Mouse (Mus musculus) lung, embryonic 14.5 days (tissue): ENCODE results near the gene Bbs9. TPM values are rescaled to one million over a fixed set of nuclear protein-coding genes. Genes with fewer than 3 reads are reported as not detected.
A peak's percentile ranks its signal among the peaks of the same experiment; 100 is the strongest.
"Not testable (repeated sequence)": the region's sequence is repeated elsewhere in the genome, so short reads cannot be mapped to it uniquely, and the experiment has no call there.

Source experiments
- ATAC-seq: fragments of 200-750 bp; cut with Nextera tagmentation; 2 replicates; pipeline ENCODE4 v1.8.0; 2017; ENCODE audit warnings: mild to moderate bottlenecking, moderate TSS enrichment, moderate library complexity; ENCODE audit not compliant: insufficient read depth
- DNase-seq: peaks from one replicate; pipeline ENCODE4 v3.0.0-alpha.2; 2015
- H3K27ac ChIP-seq: fragments of 300-500 bp; sonication (generic); 2 replicates; pipeline ENCODE4 v1.5.1; 2014; ENCODE audit warnings: low read depth, mild to moderate bottlenecking, moderate library complexity
- H3K27me3 ChIP-seq: fragments of 300-500 bp; sonication (generic); 2 replicates; pipeline ENCODE4 v1.6.1; 2014; ENCODE audit warnings: low read length, control low read depth; ENCODE audit not compliant: insufficient read depth
- H3K36me3 ChIP-seq: fragments of 300-500 bp; sonication (generic); 2 replicates; pipeline ENCODE4 v1.6.1; 2014; ENCODE audit warnings: control low read depth; ENCODE audit not compliant: insufficient read depth
- H3K4me1 ChIP-seq: fragments of 300-500 bp; sonication (generic); 2 replicates; pipeline ENCODE4 v1.6.1; 2014; ENCODE audit warnings: antibody characterized with exemption, control low read depth; ENCODE audit not compliant: insufficient read depth
- H3K4me2 ChIP-seq: fragments of 300-500 bp; sonication (generic); 2 replicates; pipeline ENCODE4 v1.6.1; 2014; ENCODE audit warnings: mild to moderate bottlenecking
- H3K4me3 ChIP-seq: fragments of 300-500 bp; sonication (generic); 2 replicates; pipeline ENCODE4 v1.5.1; 2014; ENCODE audit warnings: low read depth, low read length
- H3K9ac ChIP-seq: fragments of 300-500 bp; sonication (generic); 2 replicates; pipeline ENCODE4 v1.6.1; 2014
- H3K9me3 ChIP-seq: fragments of 300-500 bp; sonication (generic); 2 replicates; pipeline ENCODE4 v1.6.1; 2016; ENCODE audit warnings: low read depth, low read length, control low read depth
- CTCF ChIP-seq: IDR thresholded peaks from 2 replicates; pipeline ENCODE4 v1.5.1; 2016; ENCODE audit warnings: antibody characterized with exemption, low read depth
- WGBS: fragments of 180-500 bp; shearing (Covaris S2); extraction: QIAGEN DNeasy Blood & Tissue Kit; methylation state at CpG from one replicate; pipeline ENCODE4 v1.1.7; 2014; 5-methylcytosine and 5-hydroxymethylcytosine counted together
- polyA plus RNA-seq: library from polyadenylated mRNA; unstranded; fragments of >200 nt; fragmentation: Nextera tagmentation; extraction: Ambion mirVana; gene quantifications from 2 replicates; pipeline ENCODE4 v1.2.1, GENCODE M21; 2014

Bbs9 gene
- polyA plus RNA-seq, 1 experiment from 2014 or later, result 17.1 TPM

DNA sequence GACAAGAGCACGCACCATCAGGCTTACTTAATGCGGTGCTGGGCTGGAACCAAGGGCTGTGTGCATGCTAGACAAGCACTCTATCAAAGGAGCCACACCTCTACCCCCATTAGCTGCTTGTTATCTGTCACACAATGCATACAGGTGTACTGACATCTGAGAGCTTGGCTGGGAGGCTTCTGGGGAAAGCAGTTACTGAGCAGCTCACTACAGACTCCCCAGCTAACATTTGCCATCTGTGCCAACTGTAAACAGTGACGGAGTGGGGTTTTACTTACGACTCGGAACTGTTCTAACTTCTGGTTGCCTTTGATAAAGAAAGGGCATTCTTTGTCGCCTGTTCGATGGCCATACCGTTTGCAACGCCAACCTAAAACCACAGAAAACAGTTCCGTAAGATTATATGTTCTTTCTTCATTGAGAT, 22.0 kb upstream of the Bbs9 start:
- DNase-seq (no peak), ATAC-seq (no peak)
- Histone ChIP-seq H3K4me2 (no peak overlapping the region), H3K36me3 (peaks cover 90% of the 10 kb centered on the region), H3K9me3 (no peaks in the 10 kb centered on the region), H3K4me3 (no peak overlapping the region), H3K4me1 (no peaks in the 10 kb centered on the region), H3K27me3 (no peaks in the 10 kb centered on the region), H3K9ac (no peak overlapping the region), H3K27ac (no peak overlapping the region)
- TF ChIP-seq CTCF, result no peak
- WGBS, result 87% methylated on average over 10 of the region's 10 CpGs

DNA sequence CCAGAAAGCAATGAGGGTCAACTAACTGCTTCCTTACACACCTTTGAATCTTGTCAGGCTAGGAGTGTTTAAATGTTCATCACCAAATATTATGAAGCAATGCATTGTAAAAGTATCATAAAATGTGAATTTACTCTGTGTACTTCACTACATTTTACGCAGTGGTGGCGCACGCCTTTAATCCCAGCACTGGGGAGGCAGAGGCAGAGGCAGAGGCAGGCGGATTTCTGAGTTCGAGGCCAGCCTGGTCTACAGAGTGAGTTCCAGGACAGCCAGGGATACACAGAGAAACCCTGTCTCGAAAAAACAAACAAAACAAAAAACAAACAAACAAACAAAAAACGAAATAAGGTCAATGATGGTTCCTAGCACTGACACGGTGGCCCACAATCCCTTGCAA, 21.5 kb upstream of the Bbs9 start, which contains the start of gene Gm17545:
Gm17545 (plus strand) TSS at position 301 of the 400 bp plus-strand sequence.
- not testable (repeated sequence) for H3K27me3 ChIP-seq, H3K4me2 ChIP-seq, H3K9me3 ChIP-seq, ATAC-seq, H3K9ac ChIP-seq, DNase-seq, H3K27ac ChIP-seq, H3K4me1 ChIP-seq, H3K4me3 ChIP-seq
- peaks cover 85% of the 10 kb centered on the region for H3K36me3 ChIP-seq
- WGBS, result 87% methylated on average over 8 of the region's 8 CpGs

DNA sequence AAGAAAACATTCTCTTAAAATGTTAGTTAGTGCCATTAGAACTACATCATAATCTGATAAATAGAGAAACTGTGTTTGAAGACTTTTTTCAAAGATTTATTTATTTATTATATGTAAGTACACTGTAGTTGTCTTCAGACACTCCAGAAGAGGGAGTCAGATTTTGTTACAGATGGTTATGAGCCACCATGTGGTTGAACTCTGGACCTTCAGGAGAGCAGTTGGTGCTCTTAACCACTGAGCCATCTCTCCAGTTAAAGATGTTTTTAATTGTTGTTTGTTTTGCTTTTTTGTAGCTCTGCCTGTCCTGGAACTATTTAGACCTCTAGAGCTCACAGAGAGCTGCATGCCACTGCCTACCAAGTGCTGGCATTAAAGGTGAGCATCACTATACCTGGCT, 20.5 kb upstream of the Bbs9 start:
- Histone ChIP-seq H3K9me3 (no peaks in the 10 kb centered on the region), H3K4me3 (no peak overlapping the region)
- ATAC-seq, result no peak

DNA sequence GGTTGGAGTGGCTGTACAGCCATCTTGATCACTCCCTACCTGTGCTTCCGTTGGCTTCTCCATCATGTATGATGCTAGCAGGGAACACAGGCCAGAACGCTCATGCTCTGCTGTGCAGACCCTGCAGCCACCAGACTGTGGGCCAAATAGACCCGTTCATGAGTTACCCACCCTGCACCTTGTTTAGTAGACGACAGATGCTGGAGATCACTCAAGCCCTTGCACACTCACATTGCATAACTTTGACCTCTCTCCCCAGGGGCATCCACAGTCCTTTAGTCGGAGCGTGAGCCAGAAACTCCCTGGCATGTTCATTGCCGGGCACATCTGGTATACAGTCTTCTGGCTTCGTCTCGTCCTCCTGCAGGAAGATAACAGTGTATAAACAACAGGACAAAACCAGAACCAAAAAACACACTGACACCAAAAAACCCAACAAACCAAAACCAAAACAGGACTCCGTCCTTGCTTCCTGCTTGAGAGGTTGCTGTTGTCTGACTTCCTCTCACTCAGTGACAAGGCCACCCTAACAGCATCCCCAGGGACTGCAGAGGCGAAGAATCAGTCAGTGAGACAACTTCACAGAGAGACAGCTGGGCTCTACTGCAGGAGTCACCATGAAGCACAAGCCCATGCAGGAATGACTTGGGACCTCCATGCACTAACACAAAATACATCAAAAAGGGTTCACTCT, 18.2 kb upstream of the Bbs9 start:
- no peak for DNase-seq
- no peak overlapping the region for H3K27ac ChIP-seq
- no peak overlapping the region for H3K4me3 ChIP-seq
- no peak for ATAC-seq
- H3K9me3 ChIP-seq, result no peaks in the 10 kb centered on the region
- 75% methylated on average over 11 of the region's 11 CpGs for WGBS
- H3K36me3 ChIP-seq, result peaks cover 53% of the 10 kb centered on the region
- no peaks in the 10 kb centered on the region for H3K4me1 ChIP-seq
- no peak overlapping the region for H3K9ac ChIP-seq
- no peak for TF ChIP-seq CTCF
- H3K4me2 ChIP-seq, result no peak overlapping the region
- no peaks in the 10 kb centered on the region for H3K27me3 ChIP-seq

More for the DNA sequence above, 20.5 kb upstream of the Bbs9 start:
- no peaks in the 10 kb centered on the region for H3K4me1 ChIP-seq
- H3K4me2 ChIP-seq, result no peak overlapping the region
- DNase-seq, result no peak
- H3K36me3 ChIP-seq, result peaks cover 75% of the 10 kb centered on the region
- no peaks in the 10 kb centered on the region for H3K27me3 ChIP-seq
- H3K27ac ChIP-seq, result no peak overlapping the region
- no peak overlapping the region for H3K9ac ChIP-seq
- 0 out of 2 replicates have a peak, but pooled peaks have one; percentile 9 for TF ChIP-seq CTCF

DNA sequence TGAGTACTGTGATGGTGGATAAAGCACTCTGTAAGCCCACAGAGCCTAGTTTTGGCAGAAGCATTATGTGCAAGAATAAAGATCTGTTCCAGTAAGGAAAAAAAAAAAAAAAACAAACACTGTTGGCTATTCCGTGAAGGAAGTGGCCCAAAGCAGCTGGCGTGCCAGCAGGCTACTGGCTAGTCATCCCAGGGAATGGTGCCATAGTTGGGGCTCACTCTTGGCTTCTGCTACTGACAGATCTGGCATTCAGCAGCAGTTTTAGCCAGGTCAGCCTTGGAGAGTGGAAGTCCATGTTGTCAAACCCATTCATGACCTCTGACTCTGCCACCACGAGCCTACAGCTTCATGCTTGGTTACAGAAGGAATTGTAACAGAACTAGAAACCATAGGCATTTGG, 13.6 kb upstream of the Bbs9 start:
- ATAC-seq (no peak), DNase-seq (no peak)
- Histone ChIP-seq H3K4me1 (no peaks in the 10 kb centered on the region), H3K27ac (no peak overlapping the region), H3K4me3 (no peak overlapping the region), H3K4me2 (no peak overlapping the region), H3K36me3 (peaks cover 21% of the 10 kb centered on the region), H3K9me3 (no peaks in the 10 kb centered on the region), H3K9ac (no peak overlapping the region), H3K27me3 (no peaks in the 10 kb centered on the region)
- 84% methylated on average over 3 of the region's 3 CpGs for WGBS
- no peak for TF ChIP-seq CTCF

DNA sequence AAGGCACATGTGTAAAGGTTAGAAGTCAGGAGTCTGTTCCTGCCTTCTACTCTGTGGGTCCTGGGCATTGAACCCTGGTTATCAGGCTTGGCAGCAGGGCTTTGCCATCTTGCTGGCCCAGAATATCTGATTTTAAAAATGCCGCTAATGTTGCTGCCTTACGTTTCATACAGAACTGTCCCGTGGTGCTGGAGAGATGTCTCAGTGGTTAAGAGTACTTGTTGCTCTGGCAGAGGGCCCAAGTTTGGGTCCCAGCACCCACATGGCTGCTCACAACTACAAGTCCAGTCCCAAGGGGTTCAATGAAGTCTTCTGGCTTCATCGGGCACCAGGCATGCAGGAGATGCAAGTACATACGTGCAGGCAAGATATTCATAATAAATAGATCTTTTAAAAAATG, 9.3 kb upstream of the Bbs9 start:
- TF ChIP-seq CTCF, result no peak
- WGBS, result 88% methylated on average over 5 of the region's 5 CpGs
- no peaks in the 10 kb centered on the region for H3K4me1 ChIP-seq

DNA sequence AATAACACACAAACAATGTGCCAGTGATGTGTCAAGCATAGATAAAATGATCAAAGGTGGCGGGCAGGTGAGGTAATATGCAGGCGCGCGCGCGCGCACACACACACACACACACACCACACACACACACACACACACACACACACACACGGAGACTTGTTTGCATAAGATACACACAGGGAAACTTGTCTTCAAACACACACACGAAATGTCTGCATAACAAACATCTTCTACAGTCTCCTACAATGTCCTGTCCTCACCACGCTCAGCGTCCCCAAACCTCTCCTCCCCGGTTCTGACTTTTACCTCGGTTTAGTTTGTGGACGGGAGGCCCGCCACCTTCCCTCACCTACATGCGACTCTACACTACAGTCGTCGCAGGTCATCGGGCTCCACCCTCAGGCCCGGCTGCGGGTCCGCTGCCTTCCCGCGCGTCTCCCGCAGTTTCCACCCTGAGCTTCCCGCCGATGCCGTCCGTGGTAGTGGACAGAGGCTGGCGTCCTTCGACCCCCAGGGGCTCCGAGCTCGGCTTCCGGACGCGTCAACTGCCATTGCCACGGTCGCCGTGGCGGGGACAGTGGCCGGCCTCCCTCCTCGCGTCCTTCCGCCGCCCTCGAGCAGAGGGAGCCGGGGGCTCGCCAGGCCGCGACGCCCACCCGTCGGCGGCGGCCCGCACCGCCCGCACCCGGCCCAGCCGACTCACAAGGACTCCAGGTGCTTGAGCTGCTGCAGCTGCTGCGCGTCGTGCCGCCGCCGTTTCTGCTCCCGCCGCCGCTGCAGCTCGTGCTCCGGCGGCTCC, 7.9 kb upstream of the Bbs9 start:
- H3K27me3 ChIP-seq, result no peaks in the 10 kb centered on the region
- peak overlapping the region; percentile 84 for H3K9ac ChIP-seq
- peak overlapping the region; percentile 78 for H3K4me2 ChIP-seq
- peak overlapping the region; percentile 85 for H3K4me3 ChIP-seq
- peaks cover 14% of the 10 kb centered on the region for H3K36me3 ChIP-seq
- no peaks in the 10 kb centered on the region for H3K4me1 ChIP-seq
- no peaks in the 10 kb centered on the region for H3K9me3 ChIP-seq
- under 1% methylated on average over 73 of the region's 73 CpGs for WGBS
- H3K27ac ChIP-seq, result peak overlapping the region; percentile 85
- TF ChIP-seq CTCF, result no peak
- DNase-seq (no peak), ATAC-seq (peak; percentile 65)

More for the DNA sequence above, 9.3 kb upstream of the Bbs9 start:
- no peak overlapping the region for H3K27ac ChIP-seq
- no peak overlapping the region for H3K4me3 ChIP-seq
- H3K4me2 ChIP-seq, result no peak overlapping the region
- no peaks in the 10 kb centered on the region for H3K27me3 ChIP-seq
- ATAC-seq (no peak), DNase-seq (no peak)
- H3K9me3 ChIP-seq, result no peaks in the 10 kb centered on the region
- peaks cover 14% of the 10 kb centered on the region for H3K36me3 ChIP-seq
- no peak overlapping the region for H3K9ac ChIP-seq
